Mouse (Mus musculus) erythroblast, embryonic 14.5 days (primary cell): ENCODE measurements around the gene Rps6kb1.

Source experiments
- GATA1 ChIP-seq: IDR thresholded peaks from 2 replicates; pipeline ENCODE4 v1.6.1; 2012; ENCODE audit warnings: low read length, inconsistent platforms, mixed read lengths
- TAL1 ChIP-seq: IDR thresholded peaks from 3 replicates; pipeline ENCODE4 v1.6.1; 2012; ENCODE audit warnings: low read length, inconsistent platforms, mixed read lengths

- no peak for TF ChIP-seq TAL1
- TF ChIP-seq GATA1, result no peak
Observed at GRCm38 (mm10) chr11:86572623-86573022, 28.0 kb upstream of the Rps6kb1 start.
